Mouse (Mus musculus) olfactory bulb, adult 2 months (tissue): ENCODE measurements around the gene Tbc1d1.

Experiments
- CTCF ChIP-seq: fragments of 200-500 bp; IDR thresholded peaks from 2 replicates; pipeline ENCODE4 v1.5.1; 2012; ENCODE audit warnings: low read depth, mild to moderate bottlenecking, low read length, moderate library complexity; ENCODE audit not compliant: insufficient read depth
- POLR2A ChIP-seq: fragments of 200-500 bp; IDR thresholded peaks from 2 replicates; pipeline ENCODE4 v1.6.1; 2012; ENCODE audit warnings: mild to moderate bottlenecking, low read depth, low read length, moderate library complexity; ENCODE audit not compliant: insufficient read depth

DNA sequence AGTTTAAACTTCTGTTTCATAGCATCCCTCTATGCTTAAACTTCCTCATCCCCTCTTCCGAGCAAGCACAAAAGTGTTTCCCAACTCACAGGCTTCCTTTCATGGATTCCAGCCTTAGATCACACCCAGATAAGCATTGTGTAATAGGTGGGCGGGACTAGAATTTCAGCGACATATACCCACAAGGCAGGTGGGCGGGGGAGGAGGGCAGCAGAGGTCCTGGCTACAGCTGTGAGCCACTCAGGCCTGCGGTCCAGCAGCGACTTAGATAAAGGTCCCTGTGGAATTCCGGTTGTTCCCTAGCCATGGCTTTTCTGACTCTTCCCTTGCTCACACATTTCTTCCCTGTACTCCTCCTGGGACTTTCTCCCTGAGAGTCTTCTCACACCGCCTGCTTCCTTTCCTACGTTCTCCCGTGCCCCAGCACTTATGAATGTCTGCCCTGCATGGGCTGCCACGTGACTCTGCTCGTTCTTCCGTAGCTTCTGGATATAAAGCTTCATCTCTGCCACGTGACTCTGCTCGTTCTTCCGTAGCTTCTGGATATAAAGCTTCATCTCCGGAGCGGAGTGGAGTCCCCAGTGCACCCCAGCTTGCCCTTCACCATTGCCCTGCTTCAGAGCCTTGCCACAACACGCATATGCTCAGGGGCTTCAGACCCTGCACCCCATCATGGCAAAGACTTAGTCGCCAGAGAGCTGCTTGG, 142.4 kb downstream of the Tbc1d1 start:
- TF ChIP-seq POLR2A (no peak), CTCF (no peak)
